Mouse (Mus musculus) limb, embryonic 12.5 days (tissue): ENCODE results near the gene Gm17359. TPM values are rescaled to one million over a fixed set of nuclear protein-coding genes. Genes with fewer than 3 reads are reported as not detected.

Experiments
- polyA plus RNA-seq: library from polyadenylated mRNA; unstranded; fragments of >200 nt; fragmentation: Nextera tagmentation; extraction: Ambion mirVana; gene quantifications from 2 replicates; pipeline ENCODE4 v1.2.1, GENCODE M21; 2016

Gm17359 gene
- polyA plus RNA-seq, 1 experiment from 2014 or later, result not detected

Other genes with a start within 250 kb of the Gm17359 start
- 9.8 and 10.4 TPM in 2 replicates for gene Rapgef2, start 50.1 kb upstream of the Gm17359 start, polyA plus RNA-seq
- gene Fnip2, start 231.1 kb downstream of the Gm17359 start, polyA plus RNA-seq, result 6.0 and 6.4 TPM in 2 replicates